Mouse (Mus musculus) adipocyte (in vitro differentiated cells): ENCODE results near the gene Satb2.

Source experiments
- DNase-seq: peaks from one replicate; pipeline ENCODE4 v3.0.0-alpha.2; 2016; ENCODE audit warnings: low spot score

The Satb2 gene

GRCm38 (mm10) chr1:56930096-56930495 lies 48.4 kb downstream of the Satb2 start:
- DNase-seq = no peak

GRCm38 (mm10) chr1:56928731-56929130 lies 49.7 kb downstream of the Satb2 start:
- no peak for DNase-seq

GRCm38 (mm10) chr1:56920472-56920871 lies 58.0 kb downstream of the Satb2 start:
- DNase-seq = no peak

- DNase-seq = no peak
These were observed 64.2 kb downstream of the Satb2 start for GRCm38 (mm10) chr1:56914279-56914678.

GRCm38 (mm10) chr1:56900706-56901287 lies 77.7 kb downstream of the Satb2 start:
- DNase-seq = no peak

GRCm38 (mm10) chr1:56900187-56900586 lies 78.3 kb downstream of the Satb2 start:
- DNase-seq = no peak

GRCm38 (mm10) chr1:56898606-56899396 lies 79.6 kb downstream of the Satb2 start:
- DNase-seq = no peak

GRCm38 (mm10) chr1:56897492-56898180 lies 80.8 kb downstream of the Satb2 start:
- no peak for DNase-seq

- DNase-seq = no peak
These were observed 81.8 kb downstream of the Satb2 start for GRCm38 (mm10) chr1:56896670-56897069.

GRCm38 (mm10) chr1:56892766-56893165 lies 85.7 kb downstream of the Satb2 start:
- no peak for DNase-seq

- no peak for DNase-seq
These were observed 89.5 kb downstream of the Satb2 start for GRCm38 (mm10) chr1:56888939-56889338.

GRCm38 (mm10) chr1:56887524-56887923 lies 90.9 kb downstream of the Satb2 start:
- DNase-seq = no peak

- DNase-seq = no peak
These were observed 107.0 kb downstream of the Satb2 start for GRCm38 (mm10) chr1:56871485-56871884.

- DNase-seq = no peak
These were observed 113.2 kb downstream of the Satb2 start for GRCm38 (mm10) chr1:56865246-56865645.

- no peak for DNase-seq
These were observed 115.7 kb downstream of the Satb2 start for GRCm38 (mm10) chr1:56862799-56863198.

GRCm38 (mm10) chr1:56857202-56857601 lies 121.2 kb downstream of the Satb2 start:
- no peak for DNase-seq

- DNase-seq = no peak
These were observed 128.0 kb downstream of the Satb2 start for GRCm38 (mm10) chr1:56850446-56850845.

- no peak for DNase-seq
These were observed 132.1 kb downstream of the Satb2 start for GRCm38 (mm10) chr1:56846358-56846757.

GRCm38 (mm10) chr1:56845523-56846118 lies 132.8 kb downstream of the Satb2 start:
- no peak for DNase-seq

GRCm38 (mm10) chr1:56844551-56845330 lies 133.7 kb downstream of the Satb2 start:
- no peak for DNase-seq

GRCm38 (mm10) chr1:56838901-56839300 lies 139.5 kb downstream of the Satb2 start:
- DNase-seq = peak; percentile 5
